In genomic region chr2:103761993-103762392, GRCm38 (mm10) we compare ENCODE assay signal across 9 mouse cellular contexts. TPM values are rescaled to one million over a fixed set of nuclear protein-coding genes. Genes with fewer than 3 reads are reported as not detected.
DNase-seq lines count a peak whose midpoint lies in the region; ATAC-seq and TF ChIP-seq lines count a peak whose summit lies in the region.
"Had no signal": no experiment of that assay in that cellular context is flagged by ENCODE, and none has a peak within 500 bp of the region (broad histone marks: within the 10 kb centered on the region; RNA-seq: fewer than 3 reads in every experiment).

No protein-coding gene starts in this region.

- no peak for TF ChIP-seq CTCF in hindbrain, postnatal 0 days (IDR thresholded peaks at IDR 0.05; ENCODE audit: low read depth)

- no peak for DNase-seq in kidney, postnatal 36 days
- DNase-seq in embryonic facial prominence, embryonic 10.5 days (ENCODE audit: low spot score) = no peak
- DNase-seq in hindbrain, postnatal 0 days (ENCODE audit: low spot score) = no peak
- no peak for DNase-seq in embryo, embryonic 9.5 days (ENCODE audit: extremely low spot score)
- DNase-seq in layer of hippocampus, postnatal 36 days = no peak
- no peak for DNase-seq in cerebellum, adult 9-11 months
- DNase-seq: cerebellum, adult 11 months had no signal

- ATAC-seq in kidney, embryonic 15.5 days (replicated peaks; ENCODE audit: low FRiP score) = no peak
- ATAC-seq in hindbrain, postnatal 0 days = no peak
- no peak for ATAC-seq in midbrain, embryonic 15.5 days (replicated peaks)

- 38% methylated on average over 4 of the region's 4 CpGs for WGBS in kidney, embryonic 15.5 days
- 37% methylated on average over 4 of the region's 4 CpGs for WGBS in embryonic facial prominence, embryonic 10.5 days
- 38% methylated on average over 4 of the region's 4 CpGs for WGBS in hindbrain, postnatal 0 days
- WGBS in midbrain, embryonic 15.5 days = 45% methylated on average over 4 of the region's 4 CpGs

- no peak overlapping the region for H3K9ac ChIP-seq in kidney, embryonic 15.5 days
- no peak overlapping the region; the same call in 1 of the 2 replicates for H3K9ac ChIP-seq in hindbrain, postnatal 0 days (replicated peaks; ENCODE audit: low read length)
- no peak overlapping the region for H3K9ac ChIP-seq in midbrain, embryonic 15.5 days

- H3K4me1 ChIP-seq in kidney, embryonic 15.5 days = peaks cover 17% of the 10 kb centered on the region
- H3K4me1 ChIP-seq in embryonic facial prominence, embryonic 10.5 days = peaks cover 14% of the 10 kb centered on the region
- H3K4me1 ChIP-seq in hindbrain, postnatal 0 days (ENCODE audit: insufficient read depth, low read length) = no peaks in the 10 kb centered on the region
- peaks cover 22% of the 10 kb centered on the region for H3K4me1 ChIP-seq in midbrain, embryonic 15.5 days

- no peaks in the 10 kb centered on the region for H3K9me3 ChIP-seq in kidney, embryonic 15.5 days (replicated peaks)
- no peaks in the 10 kb centered on the region for H3K9me3 ChIP-seq in embryonic facial prominence, embryonic 10.5 days
- H3K9me3 ChIP-seq in hindbrain, postnatal 0 days (ENCODE audit: low read length) = no peaks in the 10 kb centered on the region
- H3K9me3 ChIP-seq in midbrain, embryonic 15.5 days = no peaks in the 10 kb centered on the region

- H3K27me3 ChIP-seq in kidney, embryonic 15.5 days = no peaks in the 10 kb centered on the region
- H3K27me3 ChIP-seq in embryonic facial prominence, embryonic 10.5 days (replicated peaks; ENCODE audit: low read depth, poor library complexity, severe bottlenecking) = no peaks in the 10 kb centered on the region
- no peaks in the 10 kb centered on the region for H3K27me3 ChIP-seq in hindbrain, postnatal 0 days (ENCODE audit: insufficient read depth, low read length)
- no peaks in the 10 kb centered on the region for H3K27me3 ChIP-seq in midbrain, embryonic 15.5 days (replicated peaks)

- H3K4me2 ChIP-seq in kidney, embryonic 15.5 days = peak overlapping the region; percentile 74
- peak overlapping the region; percentile 85 for H3K4me2 ChIP-seq in hindbrain, postnatal 0 days (ENCODE audit: low read depth, low read length)
- peak overlapping the region; percentile 92 for H3K4me2 ChIP-seq in midbrain, embryonic 15.5 days

- H3K36me3 ChIP-seq in kidney, embryonic 15.5 days = peaks cover 30% of the 10 kb centered on the region
- peaks cover 28% of the 10 kb centered on the region for H3K36me3 ChIP-seq in embryonic facial prominence, embryonic 10.5 days (replicated peaks)
- H3K36me3 ChIP-seq in hindbrain, postnatal 0 days (ENCODE audit: insufficient read depth, low read length) = peaks cover 13% of the 10 kb centered on the region
- H3K36me3 ChIP-seq in midbrain, embryonic 15.5 days (replicated peaks) = peaks cover 14% of the 10 kb centered on the region

- no peak overlapping the region for H3K27ac ChIP-seq in kidney, embryonic 15.5 days
- H3K27ac ChIP-seq in embryonic facial prominence, embryonic 10.5 days (replicated peaks) = no peak overlapping the region
- 0 out of 2 replicates have a peak overlapping the region, but pooled peaks have one; percentile 57 for H3K27ac ChIP-seq in hindbrain, postnatal 0 days
- H3K27ac ChIP-seq in midbrain, embryonic 15.5 days = no peak overlapping the region

- H3K4me3 ChIP-seq in kidney, embryonic 15.5 days (replicated peaks) = peak overlapping the region; percentile 70
- peak overlapping the region; percentile 83 for H3K4me3 ChIP-seq in embryonic facial prominence, embryonic 10.5 days
- peak overlapping the region; percentile 67 for H3K4me3 ChIP-seq in hindbrain, postnatal 0 days (ENCODE audit: low read length)
- H3K4me3 ChIP-seq in midbrain, embryonic 15.5 days = peak overlapping the region; percentile 64

RNA-seq across cellular contexts. Expression of gene Nat10, which starts 0.9 kb away (rescaled TPM):
- 25.3 and 27.4 TPM in 2 replicates for polyA plus RNA-seq in kidney, embryonic 15.5 days (2015; fragmentation: Nextera tagmentation; extraction: Ambion mirVana)
- polyA plus RNA-seq in embryonic facial prominence, embryonic 10.5 days (2016; fragmentation: Nextera tagmentation; extraction: Ambion mirVana) = 31.5 and 35.4 TPM in 2 replicates
- total RNA-seq in hindbrain, postnatal 0 days (2014; rRNA removed) = 36.5 and 50.2 TPM in 2 replicates
- 12.6 and 12.8 TPM in 2 replicates for polyA plus RNA-seq in hindbrain, postnatal 0 days (2015; fragmentation: Nextera tagmentation; extraction: Ambion mirVana)
- 20.1 and 20.4 TPM in 2 replicates for polyA plus RNA-seq in midbrain, embryonic 15.5 days (2015; fragmentation: Nextera tagmentation; extraction: Ambion mirVana)
- total RNA-seq in layer of hippocampus, postnatal 36 days (2021) = 10 to 100 TPM; 37.0 to 37.6 TPM

RNA-seq across cellular contexts. Expression of gene Caprin1, which starts 35.5 kb away (rescaled TPM):
- 330 and 337 TPM in 2 replicates for polyA plus RNA-seq in kidney, embryonic 15.5 days (2015; fragmentation: Nextera tagmentation; extraction: Ambion mirVana)
- 533 and 550 TPM in 2 replicates for polyA plus RNA-seq in embryonic facial prominence, embryonic 10.5 days (2016; fragmentation: Nextera tagmentation; extraction: Ambion mirVana)
- total RNA-seq in hindbrain, postnatal 0 days (2014; rRNA removed) = 254 and 296 TPM in 2 replicates
- polyA plus RNA-seq in hindbrain, postnatal 0 days (2015; fragmentation: Nextera tagmentation; extraction: Ambion mirVana) = 208 and 210 TPM in 2 replicates
- 364 and 368 TPM in 2 replicates for polyA plus RNA-seq in midbrain, embryonic 15.5 days (2015; fragmentation: Nextera tagmentation; extraction: Ambion mirVana)
- 100 to 1,000 TPM; 363 to 370 TPM for total RNA-seq in layer of hippocampus, postnatal 36 days (2021)
